Mouse (Mus musculus): ENCODE measurements around the gene Ctso.

DNA sequence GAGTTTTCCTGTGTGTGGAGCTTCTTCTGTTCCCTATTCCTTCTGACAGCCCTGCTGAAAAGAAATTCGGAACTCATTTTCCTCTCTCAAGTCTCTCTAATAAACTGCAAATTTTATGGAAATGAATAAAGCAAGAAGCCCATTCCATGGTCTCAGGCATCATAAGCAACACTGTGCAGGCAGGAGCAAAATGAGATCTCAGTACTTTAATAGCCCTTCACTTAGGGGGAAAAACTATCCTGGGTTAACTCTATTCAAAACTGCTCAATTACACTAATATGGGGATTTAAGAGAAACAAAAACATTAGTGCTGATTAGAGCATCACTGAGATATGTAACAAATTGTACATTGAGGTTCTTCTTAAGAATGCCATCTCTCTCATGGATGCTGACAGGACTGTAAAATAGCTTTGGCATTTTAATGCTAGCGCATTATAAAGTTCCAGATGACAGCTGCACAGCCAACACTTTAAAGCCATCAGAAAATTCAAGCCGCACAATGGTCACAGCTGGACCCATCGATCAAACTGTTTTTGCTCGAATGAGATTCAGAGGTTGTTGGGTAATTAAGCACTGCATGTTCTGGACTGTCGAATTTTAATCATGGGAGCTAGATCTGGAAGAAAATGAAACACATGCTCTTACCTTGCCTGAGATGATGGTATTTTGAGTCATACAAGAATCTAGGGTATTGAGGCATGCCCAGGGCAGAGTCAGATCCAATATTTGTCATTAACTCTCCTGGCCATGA is 21.9 kb upstream of the Ctso start:
- no peak for TF ChIP-seq CTCF (conservative IDR thresholded peaks at IDR 0.05; ENCODE audit: insufficient read depth, insufficient read length, low read depth, low read length)
- TF ChIP-seq POLR2A (IDR thresholded peaks at IDR 0.05; ENCODE audit: low read depth, low read length), result no peak
